Mouse (Mus musculus) right cerebral cortex, postnatal 36 days (tissue): Measurements from ENCODE around the gene Dglucy.

Source experiments
- DNase-seq, 2 experiments: peaks; one replicate each; pipeline ENCODE4 v3.0.0; 2022; ENCODE audit warnings: low spot score in 2 of 2, mixed read lengths in 1 of 2

Gene Dglucy

DNA sequence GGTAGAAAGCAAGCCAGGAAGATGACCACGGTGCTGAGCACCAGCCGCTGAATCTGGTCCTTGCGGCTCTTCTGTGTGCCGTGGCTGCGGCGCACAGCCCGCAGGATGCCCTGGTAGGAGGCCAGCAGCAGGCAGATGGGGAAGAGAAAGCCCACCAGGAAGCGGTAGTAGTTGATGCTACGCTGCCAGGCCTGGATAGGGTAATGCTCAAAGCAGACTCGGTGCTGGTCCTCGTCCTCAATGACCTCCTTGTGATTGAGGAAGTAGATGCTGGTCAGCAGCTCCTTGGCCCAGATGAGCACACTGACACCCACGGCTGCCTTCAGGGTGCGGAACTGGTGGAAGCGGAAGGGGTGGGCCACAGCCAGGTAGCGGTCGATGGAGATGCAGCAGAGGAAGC lies 99.7 kb downstream of the Dglucy start:
- DNase-seq, result no peak

DNA sequence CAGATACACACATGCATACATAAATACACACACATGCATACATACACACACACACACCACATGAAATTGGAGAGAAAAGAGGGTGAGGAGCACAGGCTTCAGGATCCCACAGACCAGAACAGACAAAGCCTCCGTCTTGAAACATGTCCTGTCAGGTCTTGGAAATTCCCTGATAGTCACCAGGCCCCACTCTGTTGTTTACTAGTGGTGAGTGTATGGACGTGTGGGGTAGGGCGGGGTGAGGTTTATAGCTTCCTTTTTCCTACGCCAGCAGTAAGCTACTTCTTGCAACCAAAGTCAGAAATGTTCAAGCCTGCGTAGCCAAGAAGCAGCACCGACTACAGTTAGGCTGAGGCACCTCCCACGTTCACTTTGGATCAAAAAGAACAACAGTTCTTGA lies 104.3 kb downstream of the Dglucy start:
- no peak for DNase-seq

DNA sequence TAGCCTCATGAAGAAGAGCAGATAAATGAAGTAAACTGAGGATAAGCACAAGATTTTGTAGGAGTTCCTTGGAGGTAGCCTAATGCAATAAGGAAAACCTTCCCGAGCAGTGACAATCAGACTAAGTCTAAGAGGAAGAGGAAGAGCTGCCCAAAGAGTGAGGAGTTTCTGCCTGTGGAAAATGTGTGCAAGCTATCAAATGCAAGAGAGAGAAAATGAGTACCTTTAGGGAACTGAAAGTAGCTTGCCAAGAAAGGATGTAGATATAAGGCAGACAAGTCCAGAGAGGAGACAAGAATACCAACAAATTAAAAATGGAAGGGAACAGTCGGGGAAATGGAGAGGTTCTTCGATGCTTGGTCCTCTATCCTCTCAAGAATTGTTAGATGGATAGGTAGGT lies 106.7 kb downstream of the Dglucy start:
- no peak for DNase-seq

DNA sequence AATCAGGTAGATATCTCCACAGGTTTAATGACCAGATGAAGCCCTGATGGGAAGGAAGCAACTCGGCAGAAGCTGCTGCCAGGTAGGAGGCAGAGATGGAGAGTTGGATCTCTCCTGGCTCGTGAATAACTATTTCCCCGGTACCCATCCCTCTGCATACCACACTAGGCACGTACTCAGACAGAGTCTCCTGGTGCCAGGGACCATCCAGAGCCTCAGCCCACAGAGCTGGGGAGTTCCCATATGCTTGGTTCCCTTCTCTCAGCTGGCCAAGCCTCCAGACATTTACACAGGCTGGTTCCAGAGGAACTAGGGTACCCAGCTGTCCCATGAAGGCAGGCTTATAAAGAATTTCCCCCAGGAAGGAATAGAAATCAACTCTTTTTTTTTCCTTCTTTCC lies 108.0 kb downstream of the Dglucy start:
- no peak for DNase-seq

GRCm38 (mm10) chr12:100887801-100888258 lies 109.0 kb downstream of the Dglucy start:
- DNase-seq, result peak; percentile 55 to 66

DNA sequence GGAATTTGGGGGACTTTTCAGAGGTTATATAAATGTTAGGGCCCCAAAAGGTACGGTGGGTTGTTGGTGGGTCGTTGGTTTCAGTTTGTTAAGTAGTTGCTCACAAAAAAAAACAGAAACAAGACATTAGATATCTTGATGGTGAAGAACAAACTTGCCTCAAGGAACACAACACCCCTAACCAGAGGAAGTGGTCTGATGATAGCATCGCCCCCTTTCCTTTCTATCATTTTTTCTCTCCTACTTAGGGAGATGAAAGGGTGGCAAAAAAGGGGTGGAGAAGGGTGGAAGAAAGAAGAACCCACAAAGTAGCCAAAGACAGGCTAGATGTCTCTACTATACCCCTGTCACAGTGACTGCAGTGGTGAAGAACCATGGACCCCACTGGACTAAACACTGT lies 111.7 kb downstream of the Dglucy start:
- DNase-seq, result no peak

DNA sequence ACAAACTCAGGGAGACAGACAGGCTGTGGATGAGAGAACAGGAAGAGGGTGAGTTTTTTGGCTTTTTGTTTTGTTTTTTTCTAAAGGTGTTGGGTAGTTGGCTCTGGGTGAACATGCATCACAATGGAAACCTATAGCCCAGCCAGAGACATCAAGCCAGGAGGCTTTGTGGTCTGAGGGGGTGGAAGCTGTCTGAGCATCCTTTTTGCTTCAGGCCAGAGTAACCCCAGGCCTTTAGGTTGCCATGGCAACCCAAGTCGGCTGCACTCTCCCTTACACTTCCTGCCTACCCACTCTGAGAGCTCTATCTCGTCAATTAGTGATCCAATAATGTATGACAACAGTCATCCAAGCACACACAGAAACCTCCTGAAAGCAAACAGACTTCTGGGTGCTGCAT lies 116.6 kb downstream of the Dglucy start:
- DNase-seq, result no peak

- no peak for DNase-seq
These were observed 117.8 kb downstream of the Dglucy start for GRCm38 (mm10) chr12:100896661-100897060.

DNA sequence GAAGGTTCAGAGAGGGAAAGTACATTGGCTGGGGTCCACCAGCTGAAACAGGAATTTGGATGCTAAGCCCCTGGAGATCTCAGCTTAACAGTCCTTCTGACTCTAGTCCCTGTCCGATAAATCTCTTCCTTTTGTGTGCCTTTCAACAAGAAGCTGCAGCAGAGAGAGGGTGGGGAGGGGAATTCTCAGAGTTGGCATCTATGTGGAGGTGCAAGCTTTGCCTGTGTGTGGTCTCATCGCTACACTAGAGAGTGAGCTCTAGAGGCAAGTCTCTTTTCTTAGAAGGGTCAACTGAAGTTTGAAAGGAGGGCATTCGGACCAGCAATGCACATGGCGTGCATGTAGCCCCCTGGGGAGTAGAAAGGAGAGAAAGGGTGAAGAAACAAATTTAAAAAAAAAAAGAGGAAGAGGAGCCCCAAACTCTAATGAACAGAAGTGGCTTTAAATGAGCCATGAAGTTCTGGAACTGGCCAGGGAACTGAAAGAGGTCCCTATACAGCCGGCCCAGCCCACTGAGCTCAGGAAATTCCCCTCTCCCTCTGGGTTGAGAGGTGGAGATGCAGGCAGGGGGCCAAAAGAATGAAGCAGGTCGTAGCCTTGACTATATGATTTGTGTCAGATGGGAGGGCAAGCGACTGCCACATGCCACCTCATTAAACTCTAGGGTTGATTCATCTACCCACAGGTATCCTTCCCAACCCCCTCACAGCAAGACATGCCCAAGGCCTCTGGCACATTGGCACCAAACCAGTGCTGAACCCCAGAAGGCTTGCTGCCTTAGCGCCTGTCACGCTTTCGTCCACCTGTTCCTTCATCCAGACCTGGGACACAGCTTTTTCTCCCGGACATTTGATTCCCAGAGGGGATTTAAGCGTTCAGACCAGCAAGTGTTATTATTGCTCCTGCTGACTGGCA lies 119.1 kb downstream of the Dglucy start:
- DNase-seq, result no peak

DNA sequence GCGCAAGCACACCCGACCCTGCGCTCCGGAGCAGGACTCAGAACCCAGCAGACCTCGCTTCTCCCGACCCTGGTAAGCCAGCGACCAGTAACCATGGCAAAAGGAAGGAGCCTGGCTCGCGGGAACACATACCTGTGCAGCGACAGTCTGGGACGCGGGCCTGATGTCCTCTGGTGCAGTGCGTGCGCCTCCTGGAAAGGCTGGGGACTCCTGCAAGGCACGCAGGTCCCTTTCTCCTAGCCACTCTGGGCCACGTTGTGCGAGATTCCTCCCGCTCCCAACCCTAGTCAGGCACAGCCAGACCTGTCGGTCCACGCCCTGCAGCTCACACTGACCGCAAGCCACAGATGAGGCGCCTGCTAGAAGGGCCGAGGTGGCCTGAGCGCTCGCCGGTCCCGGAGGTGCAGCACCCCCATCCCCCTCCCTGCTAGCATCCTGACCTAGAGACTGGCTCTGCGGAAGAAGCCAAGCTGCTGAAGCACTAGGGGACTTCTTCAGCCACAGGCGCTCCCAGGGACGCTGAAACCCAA lies 120.3 kb downstream of the Dglucy start:
- DNase-seq, result peak in 1 of 2 experiments; percentile 25

- no peak for DNase-seq
These were observed 122.0 kb downstream of the Dglucy start for GRCm38 (mm10) chr12:100900901-100901300.

- no peak for DNase-seq
These were observed 122.5 kb downstream of the Dglucy start for GRCm38 (mm10) chr12:100901386-100901785.

DNA sequence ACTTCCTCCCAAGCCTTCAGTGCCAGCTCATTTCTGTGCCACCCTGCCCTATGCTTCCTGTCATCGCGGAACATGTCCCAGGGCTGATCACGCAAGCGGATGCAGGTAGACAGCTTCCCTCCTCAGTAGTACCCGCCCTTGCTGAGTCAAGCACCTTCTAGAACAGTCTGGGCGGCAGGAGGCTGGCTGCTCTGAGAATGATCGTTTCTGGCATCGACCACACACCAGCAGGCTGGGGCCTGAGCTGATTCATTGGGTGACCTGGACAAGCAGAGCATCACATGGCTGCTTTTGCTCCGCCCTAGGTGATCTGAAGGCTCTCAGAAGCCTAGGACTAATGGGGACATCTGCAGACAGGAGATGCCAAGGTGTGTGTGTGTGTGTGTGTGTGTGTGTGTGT lies 124.9 kb downstream of the Dglucy start:
- DNase-seq, result no peak

- no peak for DNase-seq
These were observed 128.0 kb downstream of the Dglucy start for GRCm38 (mm10) chr12:100906861-100907260.

DNA sequence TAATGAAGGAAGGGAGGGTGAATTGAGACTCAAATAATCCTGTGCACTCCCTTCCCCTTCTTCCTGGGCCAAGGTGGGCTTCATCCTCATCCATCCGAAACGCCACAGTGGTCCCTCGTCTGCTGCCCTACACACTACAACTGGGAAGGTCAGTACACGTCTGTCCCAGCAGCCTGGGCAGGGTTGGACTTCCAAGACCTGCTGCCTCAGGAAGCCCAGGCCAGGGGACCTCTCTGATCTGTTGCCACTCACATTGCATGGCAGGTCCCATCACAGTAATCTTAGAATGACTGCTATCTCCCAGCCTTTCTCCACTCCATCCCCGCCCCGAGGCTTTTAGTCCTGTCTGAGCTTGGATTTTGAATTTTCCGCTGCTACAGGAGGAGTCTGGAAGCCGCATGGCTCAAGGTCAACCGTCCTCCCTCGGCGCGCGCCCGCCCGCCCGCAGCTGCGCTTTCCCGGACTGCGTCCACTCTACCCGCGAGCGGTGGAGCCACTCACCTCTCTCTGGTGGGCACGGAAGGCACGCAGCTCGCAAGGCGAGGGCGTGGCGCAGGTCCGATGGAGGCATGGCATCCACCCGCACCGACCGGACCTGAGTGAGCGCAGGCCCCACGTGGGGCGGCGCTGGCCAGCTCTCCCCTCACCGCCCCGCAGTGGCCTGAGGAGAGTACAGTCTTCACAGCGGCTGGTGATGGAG lies 128.9 kb downstream of the Dglucy start, which contains the start of gene Gpr68:
Gene Gpr68, minus strand, starts transcription at position 601 of the 700 bp plus-strand sequence.
- DNase-seq, result no peak

DNA sequence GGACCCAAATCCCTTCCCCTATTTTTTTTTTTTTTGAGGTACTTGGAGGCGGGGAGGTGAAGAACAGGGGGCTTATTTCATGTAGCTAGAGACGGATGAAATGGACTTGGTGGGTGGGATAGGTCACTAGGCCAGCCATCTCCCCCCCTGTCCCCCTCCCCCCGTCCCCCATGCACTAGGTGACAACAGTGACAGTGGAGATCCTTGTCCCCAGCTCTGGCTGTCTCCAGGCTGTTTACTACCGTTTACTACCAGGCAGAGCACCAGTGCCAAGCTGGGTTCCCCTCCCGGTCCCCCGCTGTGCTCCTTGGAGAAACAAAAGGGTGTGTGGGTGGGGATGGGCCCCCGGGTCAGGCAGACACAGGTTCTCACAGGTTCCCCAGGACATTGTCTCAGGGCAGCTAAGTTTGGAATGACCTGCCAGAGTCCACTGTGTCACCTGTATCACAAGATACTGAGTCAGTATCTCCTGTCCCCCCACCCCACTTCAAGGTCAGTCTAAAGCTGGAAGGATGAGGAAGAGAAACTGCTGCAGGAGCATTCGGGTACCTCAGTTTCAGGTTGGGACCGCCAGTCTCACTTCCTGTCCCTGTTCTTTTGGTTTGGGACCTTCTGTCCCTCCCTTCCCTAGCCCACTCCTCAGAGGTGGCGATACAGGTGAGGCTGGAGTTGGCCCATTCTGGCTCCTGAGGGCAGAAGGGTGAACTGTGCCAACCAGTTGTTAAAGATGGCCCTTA lies 129.6 kb downstream of the Dglucy start:
- no peak for DNase-seq

DNA sequence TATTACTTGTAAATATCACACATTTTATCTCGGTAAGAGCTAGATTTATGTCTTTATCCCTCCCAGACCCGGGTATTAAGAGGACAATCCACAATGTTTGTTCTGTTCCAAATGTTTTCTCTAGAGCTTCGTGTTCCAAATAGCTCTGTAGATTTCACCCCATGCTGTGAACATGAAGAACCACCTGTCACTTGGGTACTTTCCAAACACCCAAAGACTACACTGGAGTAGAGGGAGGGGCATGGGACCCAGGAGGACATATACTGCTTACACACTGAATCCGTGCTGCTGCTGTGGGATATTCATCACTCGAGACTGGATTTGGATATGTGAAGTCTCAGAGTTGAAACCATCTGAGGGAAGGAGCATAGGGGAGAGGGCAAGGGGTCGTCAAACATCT lies 130.9 kb downstream of the Dglucy start:
- DNase-seq, result no peak

- peak; percentile 56 to 58 for DNase-seq
These were observed 131.9 kb downstream of the Dglucy start for GRCm38 (mm10) chr12:100910731-100911130.

DNA sequence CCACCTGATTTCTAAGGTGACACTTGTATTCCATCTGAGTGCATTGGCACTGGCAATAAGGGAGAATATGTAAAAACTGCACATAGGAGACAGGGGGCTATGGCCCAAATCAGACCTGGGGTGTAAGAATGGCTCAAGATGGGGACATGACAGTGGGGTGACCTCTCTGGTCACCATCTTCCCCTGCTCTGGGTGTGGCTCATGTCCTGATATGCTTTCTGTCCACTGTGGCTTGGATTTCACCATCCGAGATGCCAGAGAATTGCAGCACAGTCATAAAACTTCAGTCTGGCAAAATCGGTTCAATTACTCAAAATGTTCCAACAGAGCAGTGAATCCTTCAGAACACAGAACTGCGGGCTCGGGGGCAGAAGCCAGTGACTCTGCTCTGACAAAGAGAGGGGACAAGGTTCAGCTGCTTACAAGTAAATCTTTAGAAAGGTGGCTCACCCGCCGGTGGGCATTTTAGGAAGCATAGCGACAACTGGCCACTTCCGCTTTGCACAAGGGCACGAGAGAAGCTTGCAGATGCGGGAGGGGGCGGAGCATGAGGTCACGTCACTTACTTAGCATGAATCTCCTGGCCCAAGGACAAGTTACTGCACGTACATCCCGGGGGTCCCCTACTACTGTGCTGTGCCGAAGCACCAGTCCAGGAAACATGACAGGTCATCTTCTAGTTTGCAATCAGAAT lies 145.9 kb downstream of the Dglucy start:
- DNase-seq, result no peak

- DNase-seq, result peak in 1 of 2 experiments; percentile 31
These were observed 147.1 kb downstream of the Dglucy start for GRCm38 (mm10) chr12:100925644-100926619.
